Mouse (Mus musculus) midbrain, embryonic 15.5 days (tissue): Measurements from ENCODE around the gene Fibp. TPM values are rescaled to one million over a fixed set of nuclear protein-coding genes. Genes with fewer than 3 reads are reported as not detected.

Experiments
- ATAC-seq: fragments of 200-750 bp; cut with Nextera tagmentation; replicated peaks from 2 replicates; pipeline ENCODE4 v1.8.0; 2017; ENCODE audit warnings: moderate TSS enrichment
- H3K27ac ChIP-seq: fragments of 300-500 bp; sonication (generic); 2 replicates; pipeline ENCODE4 v1.5.1; 2015; ENCODE audit warnings: mild to moderate bottlenecking, inconsistent platforms
- H3K27me3 ChIP-seq: fragments of 300-500 bp; sonication (generic); replicated peaks from 2 replicates; pipeline ENCODE4 v1.6.1; 2015; ENCODE audit warnings: inconsistent platforms
- H3K36me3 ChIP-seq: fragments of 300-500 bp; sonication (generic); replicated peaks from 2 replicates; pipeline ENCODE4 v1.6.1; 2015; ENCODE audit warnings: inconsistent platforms
- H3K4me1 ChIP-seq: fragments of 300-500 bp; sonication (generic); 2 replicates; pipeline ENCODE4 v1.6.1; 2015; ENCODE audit warnings: inconsistent platforms
- H3K4me2 ChIP-seq: fragments of 300-500 bp; sonication (generic); 2 replicates; pipeline ENCODE4 v1.6.1; 2015; ENCODE audit warnings: inconsistent platforms, mild to moderate bottlenecking, moderate library complexity
- H3K4me3 ChIP-seq: fragments of 300-500 bp; sonication (generic); 2 replicates; pipeline ENCODE4 v1.5.1; 2015; ENCODE audit warnings: mild to moderate bottlenecking, inconsistent platforms
- H3K9ac ChIP-seq: fragments of 300-500 bp; sonication (generic); 2 replicates; pipeline ENCODE4 v1.6.1; 2015; ENCODE audit warnings: mild to moderate bottlenecking, inconsistent platforms
- H3K9me3 ChIP-seq: fragments of 300-500 bp; sonication (generic); 2 replicates; pipeline ENCODE4 v1.6.1; 2016; ENCODE audit warnings: inconsistent platforms
- WGBS: fragments of 180-500 bp; shearing (Covaris S2); methylation state at CpG from one replicate; pipeline ENCODE4 v1.1.7; 2015; ENCODE audit warnings: mixed read lengths; 5-methylcytosine and 5-hydroxymethylcytosine counted together
- polyA plus RNA-seq: library from polyadenylated mRNA; unstranded; fragments of >200 nt; fragmentation: Nextera tagmentation; extraction: Ambion mirVana; gene quantifications from 2 replicates; pipeline ENCODE4 v1.2.1, GENCODE M21; 2015

The Fibp gene
- polyA plus RNA-seq, 1 experiment from 2014 or later: 180 TPM

- no peaks in the 10 kb centered on the region for H3K27me3 ChIP-seq
- H3K4me2 ChIP-seq: peak overlapping the region; percentile 46; the same call in 1 of the 2 replicates
- H3K4me3 ChIP-seq: no peak overlapping the region
- 0 out of 2 replicates have a peak overlapping the region, but pooled peaks have one; percentile 10 for H3K9ac ChIP-seq
- H3K27ac ChIP-seq: no peak overlapping the region
- ATAC-seq: no peak
- no peaks in the 10 kb centered on the region for H3K9me3 ChIP-seq
- no peaks in the 10 kb centered on the region for H3K36me3 ChIP-seq
- WGBS: 71% methylated on average over 7 of the region's 7 CpGs
- H3K4me1 ChIP-seq: peaks cover 12% of the 10 kb centered on the region
Observed at GRCm38 (mm10) chr19:5433951-5434350, 26.5 kb upstream of the Fibp start.

GRCm38 (mm10) chr19:5444371-5444908 is 16.0 kb upstream of the Fibp start:
- peaks cover 44% of the 10 kb centered on the region for H3K27me3 ChIP-seq
- WGBS: 64% methylated on average over 9 of the region's 9 CpGs
- H3K36me3 ChIP-seq: no peaks in the 10 kb centered on the region

GRCm38 (mm10) chr19:5444954-5445353 is 15.5 kb upstream of the Fibp start:
- ATAC-seq: no peak
- no peaks in the 10 kb centered on the region for H3K36me3 ChIP-seq
- peaks cover 50% of the 10 kb centered on the region for H3K27me3 ChIP-seq
- H3K9me3 ChIP-seq: no peaks in the 10 kb centered on the region
- H3K4me2 ChIP-seq: no peak overlapping the region
- H3K27ac ChIP-seq: no peak overlapping the region
- H3K4me1 ChIP-seq: peaks cover 18% of the 10 kb centered on the region
- 48% methylated on average over 7 of the region's 7 CpGs for WGBS
- H3K9ac ChIP-seq: no peak overlapping the region
- no peak overlapping the region for H3K4me3 ChIP-seq

More at GRCm38 (mm10) chr19:5444371-5444908, 16.0 kb upstream of the Fibp start:
- ATAC-seq: no peak
- no peak overlapping the region for H3K4me2 ChIP-seq
- peaks cover 18% of the 10 kb centered on the region for H3K4me1 ChIP-seq
- no peaks in the 10 kb centered on the region for H3K9me3 ChIP-seq
- H3K27ac ChIP-seq: no peak overlapping the region
- H3K9ac ChIP-seq: no peak overlapping the region
- H3K4me3 ChIP-seq: no peak overlapping the region

- ATAC-seq: no peak
- H3K9me3 ChIP-seq: no peaks in the 10 kb centered on the region
- no peak overlapping the region for H3K27ac ChIP-seq
- H3K27me3 ChIP-seq: peaks cover 58% of the 10 kb centered on the region
- H3K4me3 ChIP-seq: no peak overlapping the region
- WGBS: 85% methylated on average over 5 of the region's 5 CpGs
- no peak overlapping the region for H3K4me2 ChIP-seq
- H3K9ac ChIP-seq: no peak overlapping the region
- H3K4me1 ChIP-seq: peaks cover 18% of the 10 kb centered on the region
- H3K36me3 ChIP-seq: no peaks in the 10 kb centered on the region
Observed at GRCm38 (mm10) chr19:5445747-5446146, 14.7 kb upstream of the Fibp start.

GRCm38 (mm10) chr19:5447515-5448353 is 12.7 kb upstream of the Fibp start, which contains the start of gene Fosl1:
Gene Fosl1, plus strand, starts transcription at chr19:5447547.
- under 1% methylated on average over 70 of the region's 70 CpGs for WGBS

GRCm38 (mm10) chr19:5448354-5449150 is 11.9 kb upstream of the Fibp start:
- WGBS: 7% methylated on average over 36 of the region's 36 CpGs
- Histone ChIP-seq H3K4me3 (peak overlapping the region; percentile 60), H3K27ac (no peak overlapping the region), H3K36me3 (no peaks in the 10 kb centered on the region), H3K27me3 (peaks cover 59% of the 10 kb centered on the region), H3K9ac (no peak overlapping the region), H3K4me2 (peak overlapping the region; percentile 95), H3K4me1 (peaks cover 18% of the 10 kb centered on the region), H3K9me3 (no peaks in the 10 kb centered on the region)
- no peak; the same call in none of the 2 replicates for ATAC-seq

More at GRCm38 (mm10) chr19:5447515-5448353, 12.7 kb upstream of the Fibp start, which contains the start of gene Fosl1:
- Histone ChIP-seq H3K9ac (peak within 1 kb of the TSS; percentile 37), H3K36me3 (no peaks in the 10 kb centered on the region), H3K4me3 (peak within 1 kb of the TSS; percentile 60), H3K4me2 (peak within 1 kb of the TSS; percentile 95), H3K27ac (no peak within 1 kb of the TSS), H3K9me3 (no peaks in the 10 kb centered on the region), H3K4me1 (peaks cover 18% of the 10 kb centered on the region), H3K27me3 (peaks cover 59% of the 10 kb centered on the region)
- ATAC-seq: peak; percentile 76

GRCm38 (mm10) chr19:5449673-5450072 is 10.7 kb upstream of the Fibp start:
- peaks cover 18% of the 10 kb centered on the region for H3K4me1 ChIP-seq
- no peak overlapping the region for H3K9ac ChIP-seq
- ATAC-seq: no peak
- no peak overlapping the region for H3K4me2 ChIP-seq
- H3K9me3 ChIP-seq: no peaks in the 10 kb centered on the region
- WGBS: 88% methylated on average over 3 of the region's 3 CpGs
- no peak overlapping the region for H3K27ac ChIP-seq
- no peaks in the 10 kb centered on the region for H3K36me3 ChIP-seq
- no peak overlapping the region for H3K4me3 ChIP-seq
- peaks cover 55% of the 10 kb centered on the region for H3K27me3 ChIP-seq

- ATAC-seq: no peak
- H3K27ac ChIP-seq: no peak overlapping the region
- H3K4me3 ChIP-seq: no peak overlapping the region
- H3K27me3 ChIP-seq: peaks cover 42% of the 10 kb centered on the region
- H3K9me3 ChIP-seq: no peaks in the 10 kb centered on the region
- WGBS: 79% methylated on average over 6 of the region's 6 CpGs
- no peaks in the 10 kb centered on the region for H3K36me3 ChIP-seq
- peaks cover 37% of the 10 kb centered on the region for H3K4me1 ChIP-seq
- no peak overlapping the region for H3K9ac ChIP-seq
- H3K4me2 ChIP-seq: no peak overlapping the region
Observed at GRCm38 (mm10) chr19:5451766-5452165, 8.6 kb upstream of the Fibp start.

- no peak for ATAC-seq
- H3K9me3 ChIP-seq: no peaks in the 10 kb centered on the region
- WGBS: 84% methylated on average over 12 of the region's 12 CpGs
- peak overlapping the region; percentile 85 for H3K4me2 ChIP-seq
- H3K9ac ChIP-seq: peak overlapping the region; percentile 27; the same call in 1 of the 2 replicates
- peaks cover 17% of the 10 kb centered on the region for H3K27me3 ChIP-seq
- H3K4me3 ChIP-seq: peak overlapping the region; percentile 72; the same call in 1 of the 2 replicates
- H3K36me3 ChIP-seq: no peaks in the 10 kb centered on the region
- H3K4me1 ChIP-seq: peaks cover 31% of the 10 kb centered on the region
- no peak overlapping the region for H3K27ac ChIP-seq
Observed at GRCm38 (mm10) chr19:5455037-5455436, 5.4 kb upstream of the Fibp start.

- Histone ChIP-seq H3K36me3 (no peaks in the 10 kb centered on the region), H3K9ac (peak overlapping the region; percentile 27; the same call in 1 of the 2 replicates), H3K4me3 (peak overlapping the region; percentile 72), H3K4me1 (peaks cover 32% of the 10 kb centered on the region), H3K27ac (peak overlapping the region; percentile 94; the same call in 1 of the 2 replicates), H3K27me3 (peaks cover 11% of the 10 kb centered on the region), H3K9me3 (no peaks in the 10 kb centered on the region), H3K4me2 (peak overlapping the region; percentile 85)
- ATAC-seq: no peak
- WGBS: 58% methylated on average over 8 of the region's 8 CpGs
Observed at GRCm38 (mm10) chr19:5455568-5455967, 4.8 kb upstream of the Fibp start.

- H3K36me3 ChIP-seq: no peaks in the 10 kb centered on the region
- 3% methylated on average over 26 of the region's 26 CpGs for WGBS
- no peak; the same call in 1 of the 2 replicates for ATAC-seq
Observed at GRCm38 (mm10) chr19:5456241-5456921, 4.0 kb upstream of the Fibp start.

More at GRCm38 (mm10) chr19:5456241-5456921, 4.0 kb upstream of the Fibp start:
- Histone ChIP-seq H3K4me2 (peak overlapping the region; percentile 85), H3K4me3 (peak overlapping the region; percentile 72), H3K9ac (peak overlapping the region; percentile 80), H3K27ac (peak overlapping the region; percentile 94), H3K4me1 (peaks cover 38% of the 10 kb centered on the region), H3K27me3 (peaks cover 8% of the 10 kb centered on the region; the same call in 1 of the 2 replicates), H3K9me3 (no peaks in the 10 kb centered on the region)
